Mouse (Mus musculus) neural tube, embryonic 11.5 days (tissue): ENCODE results near the gene Arhgap31. TPM values are rescaled to one million over a fixed set of nuclear protein-coding genes. Genes with fewer than 3 reads are reported as not detected.

ENCODE experiments used
- ATAC-seq: fragments of 200-750 bp; cut with Nextera tagmentation; 2 replicates; pipeline ENCODE4 v1.8.0; 2017; ENCODE audit warnings: moderate number of reproducible peaks, mild to moderate bottlenecking, moderate TSS enrichment, moderate library complexity; ENCODE audit not compliant: insufficient read depth, low FRiP score, low TSS enrichment
- DNase-seq: peaks from one replicate; pipeline ENCODE4 v3.0.0-alpha.2; 2015; ENCODE audit warnings: low spot score
- H3K27ac ChIP-seq: fragments of 300-500 bp; sonication (generic); 2 replicates; pipeline ENCODE4 v1.5.1; 2014; ENCODE audit warnings: low read depth, mild to moderate bottlenecking, low read length
- H3K27me3 ChIP-seq: fragments of 300-500 bp; sonication (generic); 2 replicates; pipeline ENCODE4 v1.6.1; 2014; ENCODE audit warnings: mild to moderate bottlenecking, low read length, mixed read lengths; ENCODE audit not compliant: control insufficient read depth, insufficient read depth
- H3K36me3 ChIP-seq: fragments of 300-500 bp; sonication (generic); 2 replicates; pipeline ENCODE4 v1.6.1; 2014; ENCODE audit warnings: mild to moderate bottlenecking, low read length, moderate library complexity, mixed read lengths; ENCODE audit not compliant: control insufficient read depth, insufficient read depth
- H3K4me1 ChIP-seq: fragments of 300-500 bp; sonication (generic); 2 replicates; pipeline ENCODE4 v1.6.1; 2014; ENCODE audit warnings: low read length, mixed read lengths; ENCODE audit not compliant: control insufficient read depth, insufficient read depth
- H3K4me2 ChIP-seq: fragments of 300-500 bp; sonication (generic); 2 replicates; pipeline ENCODE4 v1.6.1; 2014; ENCODE audit warnings: low read depth, mild to moderate bottlenecking, moderate library complexity
- H3K4me3 ChIP-seq: fragments of 300-500 bp; sonication (generic); 2 replicates; pipeline ENCODE4 v1.5.1; 2014; ENCODE audit warnings: low read depth, low read length
- H3K9ac ChIP-seq: fragments of 300-500 bp; sonication (generic); 2 replicates; pipeline ENCODE4 v1.6.1; 2014; ENCODE audit warnings: mild to moderate bottlenecking, low read length
- H3K9me3 ChIP-seq: fragments of 300-500 bp; sonication (generic); 2 replicates; pipeline ENCODE4 v1.6.1; 2016; ENCODE audit warnings: low read length; ENCODE audit not compliant: control insufficient read depth
- WGBS: fragments of 180-500 bp; shearing (Covaris S2); extraction: QIAGEN DNeasy Blood & Tissue Kit; methylation state at CpG from one replicate; pipeline ENCODE4 v1.1.7; 2014; 5-methylcytosine and 5-hydroxymethylcytosine counted together
- polyA plus RNA-seq: library from polyadenylated mRNA; unstranded; fragments of >200 nt; fragmentation: Nextera tagmentation; extraction: Ambion mirVana; gene quantifications from 2 replicates; pipeline ENCODE4 v1.2.1, GENCODE M21; 2014

Gene Arhgap31
- polyA plus RNA-seq, 1 experiment from 2014 or later = 7.7 TPM

DNA sequence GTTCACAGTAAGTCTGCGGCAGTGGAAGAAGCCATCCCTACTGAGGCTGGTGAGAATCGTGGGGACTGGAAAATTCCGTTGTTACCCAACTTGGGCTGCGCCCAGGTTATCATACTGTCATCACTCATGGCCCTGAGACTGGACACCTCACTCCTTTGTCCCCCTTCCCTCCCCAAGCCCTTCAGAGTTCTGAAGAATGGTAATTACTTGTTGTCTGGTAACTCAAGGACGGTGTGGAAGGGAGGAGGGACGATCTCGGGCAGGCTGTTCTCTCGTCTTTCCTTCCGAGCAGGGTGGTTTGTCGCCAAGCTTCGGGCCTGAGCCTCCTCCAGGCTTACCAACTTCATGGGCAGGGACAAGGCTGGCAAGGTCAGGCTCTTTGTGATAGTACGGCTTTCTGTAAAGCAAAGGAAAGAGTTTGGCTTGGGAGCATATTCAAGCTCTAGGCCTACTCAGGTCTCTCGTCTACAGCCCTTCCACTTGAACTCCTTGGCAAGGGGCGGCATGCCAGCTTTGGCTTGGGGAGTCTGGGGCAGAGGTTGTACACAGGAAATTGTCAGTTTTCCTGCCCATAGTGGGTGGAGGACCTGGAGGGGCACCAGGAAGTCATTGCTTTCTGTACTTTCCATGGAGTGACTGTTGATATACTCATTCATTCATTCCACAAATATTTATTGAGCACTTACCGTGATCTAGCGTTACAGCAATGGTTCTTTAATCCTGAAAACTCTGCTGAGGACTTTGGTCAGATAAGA lies 92.2 kb downstream of the Arhgap31 start:
- Histone ChIP-seq H3K4me1 (no peaks in the 10 kb centered on the region), H3K36me3 (no peaks in the 10 kb centered on the region), H3K9ac (no peak overlapping the region), H3K27ac (no peak overlapping the region), H3K4me2 (no peak overlapping the region), H3K27me3 (no peaks in the 10 kb centered on the region), H3K9me3 (no peaks in the 10 kb centered on the region), H3K4me3 (no peak overlapping the region)
- 93% methylated on average over 16 of the region's 16 CpGs for WGBS
- ATAC-seq = no peak
- no peak for DNase-seq

DNA sequence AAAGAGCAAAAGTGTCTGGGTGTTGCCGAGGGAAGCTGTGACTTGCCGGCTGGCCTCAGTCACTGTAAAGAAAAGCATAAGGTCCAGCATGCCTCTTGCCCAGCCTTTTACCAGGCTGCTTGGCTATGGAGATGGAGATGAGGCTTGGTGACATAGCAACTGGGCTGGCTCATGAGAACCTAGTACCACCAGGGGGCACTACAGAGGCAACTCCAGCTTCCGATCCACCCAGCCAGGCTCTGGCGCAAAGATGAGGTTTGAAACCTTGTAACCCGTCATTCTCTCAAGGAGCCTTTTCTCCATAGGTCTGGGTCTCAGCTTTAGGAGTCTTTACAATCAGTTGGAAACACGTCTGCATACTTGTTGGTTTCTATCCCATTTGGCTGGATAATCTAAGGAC lies 94.0 kb downstream of the Arhgap31 start:
- WGBS = 20% methylated on average over 6 of the region's 6 CpGs
- ATAC-seq = no peak
- DNase-seq = peak; percentile 76
- Histone ChIP-seq H3K4me3 (no peak overlapping the region), H3K36me3 (no peaks in the 10 kb centered on the region), H3K27ac (no peak overlapping the region), H3K4me2 (no peak overlapping the region), H3K9me3 (no peaks in the 10 kb centered on the region), H3K4me1 (no peaks in the 10 kb centered on the region), H3K9ac (no peak overlapping the region), H3K27me3 (no peaks in the 10 kb centered on the region)

DNA sequence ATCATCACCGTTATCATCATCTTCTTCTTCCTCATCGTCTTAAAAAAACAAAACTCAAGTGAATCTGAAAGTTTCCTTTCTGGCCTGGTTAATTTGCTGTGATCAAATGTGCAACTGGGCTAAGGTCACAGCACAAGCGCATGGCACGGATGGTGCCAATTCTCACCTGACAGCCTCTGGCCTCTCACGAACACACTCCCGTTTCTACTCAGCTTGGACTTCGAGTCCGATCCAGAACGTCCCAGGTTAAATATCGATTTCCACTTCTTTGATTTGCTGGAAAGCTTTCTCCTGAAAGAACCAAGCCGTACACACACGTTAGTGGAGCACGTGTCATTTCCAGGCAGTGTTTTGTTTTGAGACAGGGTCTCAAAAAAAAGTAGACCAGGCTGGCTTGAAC lies 95.1 kb downstream of the Arhgap31 start:
- H3K4me2 ChIP-seq = no peak overlapping the region
- H3K27ac ChIP-seq = no peak overlapping the region
- WGBS = 98% methylated on average over 13 of the region's 13 CpGs
- DNase-seq (no peak), ATAC-seq (no peak)
- H3K9me3 ChIP-seq = no peaks in the 10 kb centered on the region
- H3K4me3 ChIP-seq = no peak overlapping the region
- H3K27me3 ChIP-seq = no peaks in the 10 kb centered on the region
- no peak overlapping the region for H3K9ac ChIP-seq
- H3K4me1 ChIP-seq = no peaks in the 10 kb centered on the region
- H3K36me3 ChIP-seq = no peaks in the 10 kb centered on the region

DNA sequence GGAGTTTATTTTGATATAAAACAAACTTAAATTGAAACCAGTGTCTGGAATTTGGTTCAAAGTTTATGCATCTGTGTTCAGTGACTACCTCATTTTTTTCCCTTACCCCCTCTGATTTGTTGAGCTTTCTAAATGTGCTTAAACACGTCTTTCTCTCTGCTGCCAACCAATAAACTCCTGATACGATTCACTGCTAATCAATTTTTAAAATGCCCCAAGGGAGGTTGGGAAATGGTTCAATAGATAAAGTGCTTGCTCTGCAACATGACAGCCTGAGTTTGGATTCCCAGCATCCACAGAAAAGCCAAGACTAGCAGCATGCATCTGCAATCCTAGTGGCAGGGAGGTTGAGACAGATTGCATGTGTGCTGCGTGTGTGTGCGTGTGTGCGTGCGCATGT lies 99.4 kb downstream of the Arhgap31 start:
- Histone ChIP-seq H3K27me3 (no peaks in the 10 kb centered on the region), H3K36me3 (no peaks in the 10 kb centered on the region), H3K4me1 (no peaks in the 10 kb centered on the region), H3K9me3 (0 out of 2 replicates have a peak, but pooled peaks cover 4% of the 10 kb centered on the region), H3K27ac (no peak overlapping the region), H3K9ac (no peak overlapping the region), H3K4me3 (no peak overlapping the region), H3K4me2 (no peak overlapping the region)
- ATAC-seq = no peak
- WGBS = 88% methylated on average over 6 of the region's 6 CpGs
- DNase-seq = no peak

DNA sequence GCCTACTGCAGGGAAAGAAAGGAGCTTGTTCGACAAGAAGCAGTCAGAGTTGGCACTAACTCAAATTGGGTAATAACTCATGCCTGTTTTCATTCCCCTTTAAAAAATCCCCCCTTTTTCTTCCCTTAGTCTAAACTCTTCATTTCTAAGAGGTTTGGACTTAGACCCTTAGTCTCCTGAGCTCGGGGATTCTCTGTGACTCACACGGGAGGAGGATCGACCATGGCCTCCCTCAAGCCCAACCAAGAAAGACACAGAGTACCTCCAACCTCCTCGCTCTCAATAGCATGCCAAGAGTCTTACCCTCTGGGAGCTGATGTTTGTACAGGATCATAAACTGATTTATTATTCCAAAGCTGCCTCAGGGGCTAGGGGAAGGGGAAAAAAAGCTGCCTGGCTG lies 100.4 kb downstream of the Arhgap31 start:
- ATAC-seq (no peak), DNase-seq (no peak)
- Histone ChIP-seq H3K36me3 (no peaks in the 10 kb centered on the region), H3K9me3 (0 out of 2 replicates have a peak, but pooled peaks cover 4% of the 10 kb centered on the region), H3K4me3 (no peak overlapping the region), H3K9ac (no peak overlapping the region), H3K4me2 (no peak overlapping the region), H3K4me1 (no peaks in the 10 kb centered on the region), H3K27ac (no peak overlapping the region), H3K27me3 (no peaks in the 10 kb centered on the region)
- WGBS = 65% methylated on average over 5 of the region's 5 CpGs

DNA sequence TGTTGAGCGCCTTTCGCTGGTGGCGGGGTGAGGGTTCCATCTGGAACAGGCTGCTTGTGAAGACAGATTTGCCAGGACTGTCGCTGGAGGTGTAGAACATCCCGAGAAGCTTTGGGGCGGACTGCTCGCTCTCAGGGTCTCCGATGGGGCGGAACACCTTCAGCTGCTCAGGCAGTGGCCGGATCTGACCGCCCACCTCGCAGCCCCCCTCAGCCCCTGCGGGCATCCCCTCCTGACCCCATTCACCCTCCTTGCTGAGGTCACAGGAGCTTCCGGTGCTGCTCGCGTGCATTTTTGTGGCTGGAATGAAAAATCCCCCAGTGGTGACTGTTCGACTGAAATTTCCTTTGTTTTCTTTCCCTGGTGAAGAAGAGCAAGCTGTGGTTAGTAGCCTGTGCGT lies 104.0 kb downstream of the Arhgap31 start:
- no peak overlapping the region for H3K27ac ChIP-seq
- H3K4me3 ChIP-seq = no peak overlapping the region
- no peaks in the 10 kb centered on the region for H3K4me1 ChIP-seq
- no peak for DNase-seq
- no peak overlapping the region for H3K9ac ChIP-seq
- no peak overlapping the region for H3K4me2 ChIP-seq
- no peaks in the 10 kb centered on the region for H3K27me3 ChIP-seq
- 62% methylated on average over 16 of the region's 18 CpGs for WGBS
- 0 out of 2 replicates have a peak, but pooled peaks cover 4% of the 10 kb centered on the region for H3K9me3 ChIP-seq
- no peak for ATAC-seq
- no peaks in the 10 kb centered on the region for H3K36me3 ChIP-seq

DNA sequence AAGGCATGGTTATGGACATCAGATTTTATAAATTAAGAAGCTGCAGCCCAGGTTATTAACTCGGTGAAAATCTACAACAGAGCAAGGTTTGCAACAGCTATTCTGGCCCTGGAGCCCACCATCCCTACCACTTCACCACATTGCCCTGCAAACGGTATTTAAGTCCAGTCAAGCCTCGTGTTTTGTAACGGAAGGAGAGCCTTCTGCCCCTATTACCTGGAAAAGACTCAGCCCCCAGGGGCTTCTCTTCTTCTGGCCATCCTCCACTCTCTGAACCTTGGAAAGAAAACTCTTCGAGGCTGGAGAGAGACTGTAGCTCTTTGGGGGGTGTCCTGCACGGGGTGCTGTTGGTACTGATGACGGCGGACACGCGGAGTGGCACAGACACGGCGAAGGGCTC lies 104.4 kb downstream of the Arhgap31 start:
- Histone ChIP-seq H3K27ac (no peak overlapping the region), H3K9me3 (0 out of 2 replicates have a peak, but pooled peaks cover 4% of the 10 kb centered on the region), H3K36me3 (no peaks in the 10 kb centered on the region), H3K9ac (no peak overlapping the region), H3K4me2 (no peak overlapping the region), H3K27me3 (no peaks in the 10 kb centered on the region), H3K4me1 (no peaks in the 10 kb centered on the region), H3K4me3 (no peak overlapping the region)
- WGBS = 74% methylated on average over 12 of the region's 12 CpGs
- DNase-seq (no peak), ATAC-seq (no peak)

DNA sequence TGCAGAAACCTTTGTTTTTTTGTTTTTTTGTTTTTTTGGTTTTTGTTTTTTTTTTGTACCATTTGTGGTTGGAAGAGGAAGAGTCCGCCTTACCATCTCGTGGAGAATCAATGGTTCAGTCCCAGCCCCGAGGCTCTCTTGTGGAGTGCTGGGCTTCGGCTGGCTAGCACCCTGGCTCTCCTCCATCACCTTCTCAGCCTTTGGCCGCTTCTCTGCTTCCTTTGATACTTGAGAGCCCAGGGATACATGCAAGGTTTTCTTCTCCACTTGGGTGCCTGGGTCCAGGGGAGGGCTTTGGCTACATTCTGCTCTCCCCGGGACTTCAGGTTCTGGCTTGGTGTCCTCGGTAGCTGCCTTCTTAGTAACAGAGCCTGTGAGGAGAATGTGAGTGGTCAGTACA lies 106.6 kb downstream of the Arhgap31 start:
- Histone ChIP-seq H3K4me2 (no peak overlapping the region), H3K4me1 (no peaks in the 10 kb centered on the region), H3K36me3 (no peaks in the 10 kb centered on the region; the same call in 1 of the 2 replicates), H3K9me3 (0 out of 2 replicates have a peak, but pooled peaks cover 4% of the 10 kb centered on the region), H3K27me3 (no peaks in the 10 kb centered on the region), H3K4me3 (no peak overlapping the region), H3K9ac (no peak overlapping the region), H3K27ac (no peak overlapping the region)
- DNase-seq = no peak
- WGBS = 91% methylated on average over 7 of the region's 7 CpGs
- ATAC-seq = no peak
